Mouse (Mus musculus) cerebellum, adult 11-12 months (tissue): ENCODE measurements around the gene Arl1.
"Not testable (repeated sequence)": the region's sequence is repeated elsewhere in the genome, so short reads cannot be mapped to it uniquely, and the experiment has no call there.

Experiments
- DNase-seq: peaks from one replicate; pipeline ENCODE4 v3.0.0; 2022

The Arl1 gene

DNA sequence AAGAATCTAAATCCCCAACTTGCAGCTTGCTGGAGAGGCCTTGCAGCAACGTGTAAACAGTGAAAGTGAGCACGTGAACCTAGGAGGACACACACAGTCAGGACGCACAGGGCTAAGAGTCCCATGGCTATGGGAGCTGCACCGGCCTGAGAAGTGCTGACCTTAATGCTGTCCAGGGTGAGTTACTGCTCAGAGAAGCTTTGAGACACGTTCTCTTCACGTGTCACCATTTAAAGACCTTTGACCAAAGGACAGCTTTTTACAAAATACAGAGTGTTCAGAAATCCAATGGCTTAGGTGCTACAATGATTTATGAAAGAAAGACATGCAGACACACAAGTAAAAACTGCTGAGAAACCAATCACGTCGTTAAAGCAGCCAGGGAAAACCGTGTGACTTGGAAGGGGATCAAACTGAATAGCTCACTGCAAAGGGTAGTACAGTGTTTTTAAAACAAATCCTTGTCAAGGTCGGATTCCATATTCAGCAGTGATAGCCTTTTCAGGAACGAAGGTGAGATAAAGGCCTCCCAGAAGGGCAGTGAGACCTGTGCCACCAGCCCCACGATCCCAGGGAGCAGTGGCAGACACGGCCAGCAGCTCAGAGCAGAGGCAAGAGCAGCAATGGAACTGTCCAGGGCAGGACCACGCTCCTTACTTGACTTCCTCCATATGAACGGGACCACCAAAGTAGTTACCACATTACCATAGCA, 34.9 kb downstream of the Arl1 start:
- DNase-seq: no peak

DNA sequence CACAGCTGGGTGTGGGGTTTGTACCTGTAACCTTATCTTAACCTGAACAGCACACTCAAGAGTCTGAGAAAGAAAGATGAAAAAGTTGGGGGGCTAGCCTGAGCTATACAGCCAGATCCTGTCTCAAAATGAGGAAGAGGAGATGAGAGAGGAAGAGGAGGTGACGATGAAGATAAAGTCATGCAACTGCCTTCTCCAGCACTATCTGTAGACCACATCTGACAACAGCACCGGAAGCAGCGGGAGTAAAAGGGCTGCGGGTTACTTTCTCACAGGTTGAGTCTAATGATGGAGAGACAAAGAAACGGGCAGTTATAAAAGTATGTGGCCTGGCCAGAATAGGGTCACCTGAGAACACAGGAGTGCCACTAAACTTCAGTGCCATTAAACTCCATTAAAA, 38.3 kb downstream of the Arl1 start:
- no peak for DNase-seq

DNA sequence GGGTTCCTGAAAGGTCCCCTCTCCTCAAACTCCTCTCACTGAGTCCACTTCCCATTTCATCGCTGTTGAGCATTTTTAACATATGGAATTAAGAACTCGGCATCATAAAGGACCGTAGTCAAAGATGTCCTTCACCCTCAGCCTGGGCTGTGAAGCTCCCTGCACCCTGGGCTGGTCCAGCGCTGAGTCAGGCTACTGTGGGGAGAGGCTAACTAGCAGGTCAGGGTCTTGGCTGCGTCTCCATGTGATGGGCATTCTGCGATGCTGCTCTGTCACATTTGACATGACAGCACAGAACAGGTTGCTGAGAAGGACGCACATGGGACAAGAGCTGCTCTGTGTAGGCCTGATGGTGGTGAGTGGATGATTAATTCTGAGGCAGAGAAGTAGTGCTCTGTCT, 39.0 kb downstream of the Arl1 start:
- DNase-seq: no peak

DNA sequence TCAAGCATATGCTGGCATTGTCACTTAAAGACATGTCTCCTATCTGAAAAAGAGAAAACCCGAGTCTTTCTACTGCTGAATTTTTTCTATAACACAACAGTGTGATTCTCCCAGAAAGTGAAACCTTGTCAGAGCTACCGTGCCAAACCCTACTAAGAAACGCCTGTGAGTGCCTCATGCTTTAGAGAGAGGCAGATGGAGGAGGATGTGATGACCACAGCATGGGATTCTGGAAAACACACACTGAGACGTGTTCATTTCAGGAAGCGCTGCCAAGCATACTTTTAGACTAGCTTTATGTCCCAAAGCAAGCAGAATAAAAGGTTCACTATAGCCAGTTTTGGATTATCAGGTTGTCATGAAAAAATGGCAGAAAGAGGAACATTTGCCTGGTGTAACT, 42.3 kb downstream of the Arl1 start:
- not testable (repeated sequence) for DNase-seq

DNA sequence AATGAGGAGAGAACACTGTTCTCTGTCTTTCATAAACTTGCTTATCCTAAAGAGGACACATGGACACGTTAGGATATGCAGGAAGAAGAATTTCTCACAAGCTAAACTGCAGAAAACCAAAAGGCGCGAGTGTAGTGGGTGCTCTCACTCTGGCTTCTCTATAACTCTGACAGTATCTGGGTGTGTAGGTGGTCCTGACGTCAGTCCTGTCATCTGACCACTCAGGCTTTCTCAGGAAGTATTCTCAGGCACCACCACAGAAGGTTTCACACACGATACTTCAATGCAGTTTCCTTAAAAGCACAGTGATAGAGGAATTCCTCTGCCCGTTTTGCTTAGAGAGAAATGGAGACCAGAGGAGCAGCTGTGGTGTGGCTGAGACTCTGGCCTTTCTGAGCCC, 45.5 kb downstream of the Arl1 start:
- DNase-seq: no peak

DNA sequence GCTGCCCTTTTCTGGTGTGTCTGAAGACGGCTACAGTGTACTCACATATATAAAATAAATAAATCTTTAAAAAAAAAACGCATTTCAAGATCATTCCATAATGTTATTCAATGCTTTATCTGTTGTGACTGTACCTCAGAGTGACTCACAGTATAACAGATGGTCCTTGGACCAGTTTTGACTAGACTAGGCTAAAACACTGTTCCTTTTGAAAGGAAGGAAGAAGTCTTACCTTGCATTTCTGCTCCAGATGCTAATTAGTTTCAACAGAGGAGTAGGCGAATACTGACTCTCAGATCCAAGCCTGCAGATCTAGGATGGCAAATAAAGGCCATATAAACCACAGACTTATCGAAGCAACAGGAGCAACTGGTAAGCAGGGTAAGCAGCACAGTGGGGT, 50.1 kb downstream of the Arl1 start:
- DNase-seq: no peak

DNA sequence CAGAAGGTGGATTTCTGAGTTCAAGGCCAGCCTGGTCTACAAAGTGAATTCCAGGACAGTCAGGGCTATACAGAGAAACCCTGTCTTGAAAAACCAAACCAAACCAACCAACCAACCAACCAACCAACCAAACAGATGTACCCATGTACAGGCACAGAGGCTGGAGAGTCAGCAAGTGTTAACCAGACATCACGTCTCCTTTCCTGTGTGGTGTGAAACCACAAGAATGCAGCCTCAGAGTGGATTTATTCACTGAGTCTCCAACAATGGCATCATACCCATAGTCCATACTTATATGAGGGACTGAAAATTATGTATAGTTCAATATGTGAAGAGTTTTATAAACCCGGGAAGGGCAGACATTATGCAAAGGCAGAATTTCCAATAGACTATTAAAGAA, 52.5 kb downstream of the Arl1 start:
- not testable (repeated sequence) for DNase-seq

DNA sequence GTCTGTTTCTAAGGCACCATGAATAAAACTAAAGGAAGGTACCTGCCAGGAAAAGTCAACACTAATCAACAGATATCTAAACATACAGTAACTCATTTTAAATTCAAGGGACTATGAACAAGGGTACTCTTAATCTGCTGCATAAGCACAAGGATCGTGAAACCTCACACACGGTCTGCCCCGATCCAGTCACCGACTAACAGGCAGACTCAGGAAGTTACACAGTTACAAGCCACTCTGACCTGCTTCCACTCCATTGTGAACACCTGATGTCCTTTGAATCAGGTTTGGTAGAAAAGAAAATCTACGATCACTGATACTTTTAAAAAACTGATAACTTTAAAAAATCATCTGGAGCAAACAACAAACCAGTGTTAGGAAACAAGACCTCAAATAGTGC, 53.3 kb downstream of the Arl1 start:
- DNase-seq: no peak

DNA sequence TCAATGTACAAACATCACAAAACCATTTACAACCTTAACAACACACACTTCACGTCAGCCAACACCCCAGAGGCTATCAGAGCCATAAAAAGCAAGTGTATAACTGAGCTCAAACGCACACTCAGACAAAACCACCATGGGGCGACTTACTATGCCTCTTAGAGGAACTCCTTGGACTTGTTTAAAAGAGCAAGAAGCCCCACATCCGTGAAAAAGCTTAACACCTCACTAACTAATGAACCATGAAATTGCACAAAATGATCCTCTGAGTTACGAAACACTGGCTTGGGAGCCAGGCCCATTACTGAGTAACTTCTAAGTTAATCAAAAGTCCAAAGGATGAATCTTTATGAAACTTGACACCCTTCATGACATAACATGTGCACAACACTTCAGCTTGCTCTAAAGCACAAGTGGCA, 53.9 kb downstream of the Arl1 start:
- DNase-seq: no peak

DNA sequence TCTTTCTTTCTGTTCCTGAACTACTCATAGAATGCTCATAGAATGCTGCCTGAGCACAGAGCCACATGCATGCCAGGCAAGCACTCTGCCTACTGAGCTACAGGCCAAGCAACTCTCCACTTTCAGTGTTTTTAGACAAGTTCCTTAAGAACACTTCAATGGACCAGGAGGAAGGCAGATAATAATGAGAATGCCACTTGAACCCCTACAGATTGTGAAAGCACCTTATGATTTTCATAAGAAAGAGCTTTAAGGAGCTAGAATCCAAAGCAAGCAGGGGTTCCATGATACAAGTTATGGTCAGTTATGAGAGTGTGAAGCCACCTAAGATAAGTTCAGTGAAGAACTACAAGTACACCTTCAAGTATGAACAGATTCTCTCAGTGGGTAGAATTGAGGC, 63.0 kb downstream of the Arl1 start:
- no peak for DNase-seq
